Mouse (Mus musculus) kidney, adult 2 months (tissue): Measurements from ENCODE around the gene Kirrel3. TPM values are rescaled to one million over a fixed set of nuclear protein-coding genes. Genes with fewer than 3 reads are reported as not detected.
A peak's percentile ranks its signal among the peaks of the same experiment; 100 is the strongest.

ENCODE experiments used
- DNase-seq: peaks from one replicate; pipeline ENCODE4 v3.0.0; 2021
- H3K27ac ChIP-seq: fragments of 200-500 bp; 2 replicates; pipeline ENCODE4 v1.5.1; 2012; ENCODE audit warnings: low read depth, low read length, control low read depth, inconsistent platforms; ENCODE audit not compliant: insufficient read depth
- H3K27me3 ChIP-seq: fragments of 200-500 bp; replicated peaks from 2 replicates; pipeline ENCODE4 v1.6.1; 2012; ENCODE audit warnings: mild to moderate bottlenecking, moderate library complexity, low read length, inconsistent platforms; ENCODE audit not compliant: control insufficient read depth, insufficient read depth
- H3K36me3 ChIP-seq: fragments of 200-500 bp; 2 replicates; pipeline ENCODE4 v1.6.1; 2012; ENCODE audit warnings: mild to moderate bottlenecking, moderate library complexity, low read length, inconsistent platforms; ENCODE audit not compliant: control insufficient read depth, insufficient read depth
- H3K4me1 ChIP-seq: fragments of 200-500 bp; 2 replicates; pipeline ENCODE4 v1.6.1; 2011; ENCODE audit warnings: low read length; ENCODE audit not compliant: control insufficient read depth, insufficient read depth
- H3K4me3 ChIP-seq: fragments of 200-500 bp; 2 replicates; pipeline ENCODE4 v1.5.1; 2011; ENCODE audit warnings: mild to moderate bottlenecking, low read depth, low read length, control low read depth; ENCODE audit not compliant: insufficient read depth
- CTCF ChIP-seq: fragments of 200-500 bp; conservative IDR thresholded peaks from 2 replicates; pipeline ENCODE4 v1.5.1; 2011; ENCODE audit warnings: low read depth, mild to moderate bottlenecking, control low read depth, low read length, moderate library complexity, mixed read lengths; ENCODE audit not compliant: insufficient read depth, insufficient read length
- POLR2A ChIP-seq: fragments of 200-500 bp; IDR thresholded peaks from one replicate; pipeline ENCODE4 v1.6.1; 2011; ENCODE audit warnings: low read depth, low read length, control low read depth
- WGBS: fragments of 180-500 bp; shearing (Covaris S2); methylation state at CpG from one replicate; pipeline ENCODE4 v1.1.7; 2018; 5-methylcytosine and 5-hydroxymethylcytosine counted together
- polyA plus RNA-seq: library from polyadenylated mRNA; depleted of rRNA; stranded (reverse); fragments of >200 nt; gene quantifications from 2 replicates; pipeline ENCODE4 v1.2.3, GENCODE M21; 2012

Gene Kirrel3
- polyA plus RNA-seq, 1 experiment = 0.47 TPM

DNA sequence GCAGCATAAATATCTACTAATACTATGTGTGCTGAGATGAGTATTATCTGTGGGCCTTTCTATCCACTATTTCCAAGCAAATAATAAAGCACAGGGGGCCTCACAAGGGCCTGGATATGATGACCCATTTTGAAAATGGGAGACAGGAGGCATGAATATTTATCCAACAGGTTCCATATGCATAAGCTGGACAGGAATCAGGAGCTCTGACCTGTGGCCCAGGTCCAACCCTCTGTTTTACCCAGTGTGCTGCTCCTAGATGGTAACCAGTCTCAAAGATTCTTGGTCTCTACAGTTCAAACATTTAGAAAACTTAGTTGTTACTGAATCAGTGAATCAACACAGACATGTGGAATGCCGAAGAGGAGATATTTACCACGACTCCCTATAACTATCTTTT, 230.8 kb downstream of the Kirrel3 start:
- Histone ChIP-seq H3K4me1 (no peaks in the 10 kb centered on the region), H3K27ac (no peak overlapping the region), H3K36me3 (no peaks in the 10 kb centered on the region), H3K4me3 (no peak overlapping the region), H3K27me3 (no peaks in the 10 kb centered on the region)
- no peak for TF ChIP-seq CTCF
- TF ChIP-seq POLR2A = no peak
- DNase-seq = no peak
- WGBS = 75% methylated on average over 2 of the region's 2 CpGs

GRCm38 (mm10) chr9:34721478-34722197, 235.9 kb downstream of the Kirrel3 start:
- WGBS = 26% methylated on average over 6 of the region's 6 CpGs
- Histone ChIP-seq H3K27ac (no peak overlapping the region), H3K4me3 (no peak overlapping the region), H3K4me1 (no peaks in the 10 kb centered on the region), H3K27me3 (no peaks in the 10 kb centered on the region), H3K36me3 (no peaks in the 10 kb centered on the region)
- peak; percentile 19 for DNase-seq
- TF ChIP-seq CTCF = no peak
- TF ChIP-seq POLR2A = no peak

GRCm38 (mm10) chr9:34722198-34722550, 236.5 kb downstream of the Kirrel3 start:
- no peak overlapping the region for H3K4me3 ChIP-seq
- DNase-seq = no peak
- no peaks in the 10 kb centered on the region for H3K36me3 ChIP-seq
- no peak overlapping the region for H3K27ac ChIP-seq
- no peaks in the 10 kb centered on the region for H3K4me1 ChIP-seq
- no peaks in the 10 kb centered on the region for H3K27me3 ChIP-seq
- TF ChIP-seq CTCF = no peak
- no peak for TF ChIP-seq POLR2A
- WGBS = 34% methylated on average over 5 of the region's 5 CpGs

DNA sequence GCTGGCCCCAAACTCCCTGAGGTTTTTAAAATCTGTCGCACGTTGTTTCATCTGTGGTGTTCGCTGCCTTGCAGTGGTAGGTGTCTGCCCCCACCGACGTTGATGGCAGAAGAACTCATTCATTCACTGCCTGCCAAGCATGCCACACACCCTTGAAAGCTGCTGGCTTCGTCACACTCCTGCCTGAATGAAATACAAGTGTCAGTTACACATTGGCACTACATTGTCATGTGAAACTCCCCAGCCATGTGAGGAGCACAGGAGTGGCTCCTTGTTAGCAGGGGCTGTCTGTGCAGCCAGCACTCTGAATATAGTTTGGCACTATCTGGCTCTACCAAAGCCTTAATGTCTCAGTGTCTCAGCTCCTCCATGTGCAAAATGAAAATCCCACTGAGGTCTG, 246.8 kb downstream of the Kirrel3 start:
- Histone ChIP-seq H3K27ac (no peak overlapping the region), H3K36me3 (no peaks in the 10 kb centered on the region), H3K4me1 (no peaks in the 10 kb centered on the region), H3K4me3 (no peak overlapping the region), H3K27me3 (no peaks in the 10 kb centered on the region)
- 55% methylated on average over 6 of the region's 6 CpGs for WGBS
- no peak for DNase-seq
- TF ChIP-seq POLR2A (no peak), CTCF (no peak)

- H3K27ac ChIP-seq = no peak overlapping the region
- no peak overlapping the region for H3K4me3 ChIP-seq
- no peak for TF ChIP-seq CTCF
- no peak for TF ChIP-seq POLR2A
- DNase-seq = no peak
- no peaks in the 10 kb centered on the region for H3K27me3 ChIP-seq
- H3K4me1 ChIP-seq = no peaks in the 10 kb centered on the region
- WGBS = 77% methylated on average over 6 of the region's 6 CpGs
- H3K36me3 ChIP-seq = no peaks in the 10 kb centered on the region
Measured at GRCm38 (mm10) chr9:34733579-34733978, 247.9 kb downstream of the Kirrel3 start.

DNA sequence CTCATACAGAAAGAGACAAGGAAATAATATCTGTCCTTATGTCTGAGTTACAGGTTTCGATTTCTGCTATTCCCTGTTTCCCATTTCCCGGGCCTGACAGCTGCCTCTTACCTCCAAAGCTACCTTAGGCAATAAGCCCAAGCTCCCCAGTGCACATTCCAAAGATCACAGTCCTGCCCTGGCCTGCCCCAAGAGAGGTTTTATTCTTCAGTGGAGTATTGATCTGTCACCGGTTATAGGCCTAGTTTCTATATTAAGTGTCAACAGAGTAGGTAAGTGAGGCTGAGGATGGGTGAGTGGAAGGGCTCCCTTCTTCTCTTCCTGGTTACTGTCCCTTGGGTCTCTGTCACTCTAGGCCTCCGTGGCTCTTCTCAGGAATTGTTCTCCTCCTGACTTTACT, 249.3 kb downstream of the Kirrel3 start:
- 80% methylated on average over 4 of the region's 4 CpGs for WGBS
- DNase-seq = no peak
- Histone ChIP-seq H3K4me1 (no peaks in the 10 kb centered on the region), H3K36me3 (no peaks in the 10 kb centered on the region), H3K4me3 (no peak overlapping the region), H3K27ac (no peak overlapping the region), H3K27me3 (no peaks in the 10 kb centered on the region)
- TF ChIP-seq CTCF (no peak), POLR2A (no peak)

DNA sequence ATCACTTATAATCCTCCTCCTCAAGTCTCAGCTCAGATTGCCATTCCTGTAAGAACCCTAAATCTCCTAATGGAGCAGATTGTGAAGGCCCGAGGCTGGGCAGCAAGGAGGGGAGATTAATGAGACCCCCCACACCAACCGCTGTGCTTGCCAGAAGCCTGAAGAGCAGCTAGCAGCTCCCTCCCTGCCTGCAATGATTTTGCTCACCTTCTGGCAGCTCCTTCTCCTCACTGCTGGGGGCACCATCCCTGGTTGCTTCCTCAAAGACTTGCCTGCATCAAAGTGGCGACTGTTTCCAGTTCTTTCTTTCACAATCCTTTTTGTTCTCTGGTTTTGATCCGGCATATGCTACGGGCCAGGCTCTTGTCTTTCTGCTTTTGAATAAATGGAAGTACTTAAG, 253.7 kb downstream of the Kirrel3 start:
- 74% methylated on average over 5 of the region's 5 CpGs for WGBS
- Histone ChIP-seq H3K4me3 (no peak overlapping the region), H3K27me3 (no peaks in the 10 kb centered on the region; the same call in 1 of the 2 replicates), H3K36me3 (no peaks in the 10 kb centered on the region), H3K4me1 (no peaks in the 10 kb centered on the region), H3K27ac (no peak overlapping the region)
- DNase-seq = no peak
- no peak for TF ChIP-seq POLR2A
- TF ChIP-seq CTCF = no peak
